ENCODE assay signal across 8 mouse cellular contexts in the genomic region with DNA sequence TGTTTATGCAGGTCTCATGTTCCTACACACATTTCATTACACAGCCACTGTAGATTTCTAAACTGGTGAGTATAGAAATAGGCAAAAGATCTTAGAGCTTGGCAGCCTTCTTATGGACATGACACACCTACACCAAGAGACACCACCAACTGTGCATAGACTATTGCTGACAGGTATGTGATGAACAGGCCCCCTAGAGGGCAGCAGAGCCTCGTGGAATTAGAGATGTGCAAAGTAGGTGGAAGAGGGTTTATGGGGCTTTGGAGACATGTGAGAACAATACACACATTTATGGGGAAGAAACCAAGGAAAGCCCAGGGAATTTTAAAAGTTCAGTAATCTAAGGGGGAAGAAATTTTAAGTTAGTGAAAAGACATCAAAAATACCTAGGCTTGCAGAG.
DNase-seq lines count a peak whose midpoint lies in the region; ATAC-seq and TF ChIP-seq lines count a peak whose summit lies in the region.

No protein-coding gene starts in this region.

- H3K27ac ChIP-seq in bone marrow, adult 2 months (ENCODE audit: control insufficient read depth, insufficient read depth, low read depth, low read length, poor library complexity): no peak overlapping the region
- H3K27ac ChIP-seq in forebrain, embryonic 13.5 days: no peak overlapping the region
- no peak overlapping the region for H3K27ac ChIP-seq in hindbrain, embryonic 12.5 days

- H3K36me3 ChIP-seq in forebrain, embryonic 13.5 days (ENCODE audit: poor library complexity, severe bottlenecking): no peaks in the 10 kb centered on the region
- no peaks in the 10 kb centered on the region for H3K36me3 ChIP-seq in hindbrain, embryonic 12.5 days

- no peaks in the 10 kb centered on the region for H3K27me3 ChIP-seq in forebrain, embryonic 13.5 days
- H3K27me3 ChIP-seq in hindbrain, embryonic 12.5 days: no peaks in the 10 kb centered on the region

- 0% methylated on average over 1 of the region's 1 CpGs for WGBS in bone marrow, adult 2 months
- WGBS in forebrain, embryonic 13.5 days: 9% methylated on average over 1 of the region's 1 CpGs
- WGBS in hindbrain, embryonic 12.5 days: 23% methylated on average over 1 of the region's 1 CpGs

- peak; percentile 88 for ATAC-seq in forebrain, embryonic 13.5 days
- peak; percentile 81; the same call in 1 of the 2 replicates for ATAC-seq in hindbrain, embryonic 12.5 days (ENCODE audit: low FRiP score)
- ATAC-seq in megakaryocyte-erythroid progenitor cell, adult 5-6 weeks (replicated peaks; ENCODE audit: low FRiP score, low TSS enrichment, poor library complexity, severe bottlenecking): peak; percentile 90
- no peak for ATAC-seq in erythroblast, adult 5-6 weeks (replicated peaks; ENCODE audit: low FRiP score, poor library complexity, severe bottlenecking)

- H3K4me2 ChIP-seq in forebrain, embryonic 13.5 days: no peak overlapping the region
- no peak overlapping the region for H3K4me2 ChIP-seq in hindbrain, embryonic 12.5 days (replicated peaks)

- peak; percentile 60 for DNase-seq in Muller cell, postnatal 12 days (ENCODE audit: inconsistent ontology term)
- peak; percentile 43 to 62 for DNase-seq in layer of hippocampus, postnatal 10 days (ENCODE audit: low spot score in 2 of 2)
- DNase-seq in spleen, adult 12 weeks (ENCODE audit: low spot score): peak; percentile 16

- no peak for TF ChIP-seq POLR2A in bone marrow, adult 2 months (IDR thresholded peaks at IDR 0.05; ENCODE audit: borderline replicate concordance, control insufficient read depth, low read depth, low read length)

- no peaks in the 10 kb centered on the region for H3K9me3 ChIP-seq in forebrain, embryonic 13.5 days (replicated peaks)
- H3K9me3 ChIP-seq in hindbrain, embryonic 12.5 days (replicated peaks): no peaks in the 10 kb centered on the region

- TF ChIP-seq CTCF in bone marrow, adult 2 months (IDR thresholded peaks at IDR 0.05; ENCODE audit: control insufficient read depth, insufficient read depth, low read length): peak; percentile 70

- no peaks in the 10 kb centered on the region for H3K4me1 ChIP-seq in bone marrow, adult 2 months (ENCODE audit: control insufficient read depth, insufficient read depth, low read length)
- H3K4me1 ChIP-seq in forebrain, embryonic 13.5 days: no peaks in the 10 kb centered on the region
- H3K4me1 ChIP-seq in hindbrain, embryonic 12.5 days: no peaks in the 10 kb centered on the region

- H3K9ac ChIP-seq in forebrain, embryonic 13.5 days: no peak overlapping the region
- no peak overlapping the region for H3K9ac ChIP-seq in hindbrain, embryonic 12.5 days

- H3K4me3 ChIP-seq in bone marrow, adult 2 months (replicated peaks; ENCODE audit: control insufficient read depth, low read depth, low read length): no peak overlapping the region
- no peak overlapping the region for H3K4me3 ChIP-seq in forebrain, embryonic 13.5 days
- no peak overlapping the region for H3K4me3 ChIP-seq in hindbrain, embryonic 12.5 days
